Mouse (Mus musculus): Measurements from ENCODE around the gene Csn1s2b.
"Not testable (repeated sequence)": the region's sequence is repeated elsewhere in the genome, so short reads cannot be mapped to it uniquely, and the experiment has no call there.

The Csn1s2b gene

DNA sequence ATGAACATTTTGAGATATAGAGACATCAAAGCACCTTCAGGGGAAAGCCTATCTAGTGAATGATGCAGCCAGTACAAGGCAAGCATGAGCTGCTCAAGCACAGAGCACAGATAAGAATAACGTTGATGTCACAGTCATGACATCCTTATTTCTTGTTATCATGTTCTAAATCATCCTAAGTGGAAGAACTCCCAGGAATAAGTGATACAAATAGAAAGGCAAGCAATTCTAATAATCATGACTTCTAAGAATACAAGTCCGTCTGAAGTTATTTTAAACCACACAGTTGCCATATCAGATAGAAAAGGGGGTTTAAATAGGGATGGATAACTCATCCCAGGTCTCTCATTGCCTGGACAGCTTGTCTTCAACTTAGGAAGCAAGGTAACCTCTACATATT is at the start of gene Csn1s2b:
Gene Csn1s2b, plus strand, starts transcription at position 301 of the 400 bp plus-strand sequence.
- no peak for DNase-seq

GRCm38 (mm10) chr5:87764546-87764945 is 43.3 kb upstream of the Csn1s2b start:
- no peak for DNase-seq

GRCm38 (mm10) chr5:87772151-87772550 is 35.7 kb upstream of the Csn1s2b start:
- DNase-seq, result not testable (repeated sequence)

GRCm38 (mm10) chr5:87774267-87774666 is 33.6 kb upstream of the Csn1s2b start, which contains the start of gene Csn1s2a:
Gene Csn1s2a (plus strand): TSS chr5:87774567.
- DNase-seq, result no peak

GRCm38 (mm10) chr5:87782731-87783130 is 25.2 kb upstream of the Csn1s2b start:
- no peak for DNase-seq

DNA sequence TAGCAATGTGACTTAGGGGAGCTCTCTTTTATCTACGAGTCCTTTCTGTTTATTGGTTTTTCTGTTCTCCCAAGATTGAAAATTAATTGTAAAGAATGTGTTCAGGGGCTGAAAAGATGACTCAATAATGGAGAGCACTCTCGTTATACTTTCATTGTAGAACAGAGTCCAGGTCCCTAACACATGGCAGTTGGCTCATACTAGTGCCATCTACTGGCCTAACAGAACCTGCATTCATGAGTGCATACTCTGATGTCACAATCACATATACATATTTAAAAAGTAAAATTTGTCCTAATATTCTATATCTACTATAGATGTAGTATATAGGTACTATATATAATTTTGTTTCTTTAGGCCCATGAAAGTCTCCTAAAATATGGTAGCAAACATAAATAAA is 1.4 kb downstream of the Csn1s2b start:
- DNase-seq, result no peak

DNA sequence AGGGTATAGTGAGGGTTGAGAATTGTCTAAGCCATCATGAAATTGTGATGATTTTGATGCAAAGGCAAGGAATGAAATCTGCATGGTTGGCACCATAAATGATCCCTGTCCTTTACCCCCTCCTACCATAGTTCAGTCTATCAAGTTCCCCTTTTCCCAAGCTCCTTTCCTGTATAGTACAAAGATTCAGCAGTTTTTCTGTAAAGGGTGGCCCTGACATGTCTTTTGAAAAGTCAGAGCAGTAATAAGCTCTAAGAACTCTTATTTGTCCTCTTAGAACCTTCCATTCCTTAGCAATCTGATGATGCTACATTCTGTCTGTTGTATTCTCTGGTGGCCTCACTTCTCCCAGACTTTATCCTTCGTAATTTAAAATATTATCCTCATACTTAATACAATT is 17.5 kb downstream of the Csn1s2b start, which contains the start of gene Prr27:
Gene Prr27, plus strand, starts transcription at position 301 of the 400 bp plus-strand sequence.
- DNase-seq, result no peak

DNA sequence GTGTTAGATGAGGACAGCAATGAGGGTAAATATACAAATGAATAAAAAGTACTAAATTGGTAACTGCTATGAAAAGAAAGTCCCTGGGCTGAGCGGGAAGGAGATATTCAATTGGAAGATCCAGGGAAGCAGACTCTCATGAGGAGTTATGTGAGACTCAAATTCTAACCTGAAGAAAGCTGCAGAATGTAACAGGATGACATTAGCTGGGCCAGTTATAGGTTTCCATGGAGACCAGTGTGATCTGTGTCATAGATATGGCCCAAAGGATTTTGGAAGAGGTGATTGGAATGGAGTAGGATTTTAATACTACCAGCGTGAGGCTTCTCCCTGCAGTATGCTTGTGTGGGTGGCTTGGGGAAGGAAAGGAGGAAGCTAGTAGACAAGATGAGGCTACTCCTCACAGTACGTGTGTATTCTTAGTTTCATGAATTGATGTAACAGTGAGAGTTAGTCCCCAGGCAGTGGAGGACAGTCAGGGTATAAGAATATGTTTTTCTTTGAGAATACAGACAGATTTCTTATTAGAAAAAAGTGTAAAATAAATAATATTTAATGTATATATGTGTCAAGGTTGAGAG is 47.3 kb downstream of the Csn1s2b start:
- no peak for DNase-seq

GRCm38 (mm10) chr5:87870084-87870483 is 62.2 kb downstream of the Csn1s2b start:
- no peak for DNase-seq

- no peak for DNase-seq
Observed at GRCm38 (mm10) chr5:87871423-87871822, 63.5 kb downstream of the Csn1s2b start.

Measured in kidney, postnatal 14 days (tissue).